Mouse (Mus musculus): ENCODE measurements around the gene Tmem41b. TPM values are rescaled to one million over a fixed set of nuclear protein-coding genes. Genes with fewer than 3 reads are reported as not detected.
"Not testable (repeated sequence)": the region's sequence is repeated elsewhere in the genome, so short reads cannot be mapped to it uniquely, and the experiment has no call there.

Gene Tmem41b
- total RNA-seq, 2 experiments from 2014 or later: 53.1 to 55.0 TPM

DNA sequence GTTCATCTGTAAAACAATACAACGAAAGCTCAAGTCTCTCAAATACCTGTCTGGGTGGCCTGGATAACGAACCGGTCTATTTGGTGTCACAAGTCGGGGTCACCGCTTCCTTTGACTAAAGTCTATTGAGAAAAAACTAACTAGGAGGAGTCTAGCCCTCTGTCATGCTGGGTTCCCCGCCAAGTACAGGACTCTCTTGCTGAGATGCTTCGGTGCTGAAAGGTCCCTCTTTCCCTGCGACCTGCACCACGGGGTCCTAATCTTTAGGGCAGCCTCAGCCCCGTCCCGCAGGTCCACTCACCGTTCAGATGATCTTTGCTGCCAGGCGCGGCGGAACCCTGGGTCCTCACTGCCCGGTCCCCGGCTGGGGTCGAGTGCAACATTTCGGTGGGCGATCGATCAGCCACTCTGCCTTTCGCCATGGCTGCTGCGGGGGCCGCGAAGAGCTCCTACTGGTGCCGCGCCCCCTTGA, 1.0 kb downstream of the Tmem41b start:
- intact Hi-C loops (cut with DNase I): no loop called here
- DNase-seq (ENCODE audit: extremely low spot score in 1 of 2, low spot score in 2 of 2): no peak

DNA sequence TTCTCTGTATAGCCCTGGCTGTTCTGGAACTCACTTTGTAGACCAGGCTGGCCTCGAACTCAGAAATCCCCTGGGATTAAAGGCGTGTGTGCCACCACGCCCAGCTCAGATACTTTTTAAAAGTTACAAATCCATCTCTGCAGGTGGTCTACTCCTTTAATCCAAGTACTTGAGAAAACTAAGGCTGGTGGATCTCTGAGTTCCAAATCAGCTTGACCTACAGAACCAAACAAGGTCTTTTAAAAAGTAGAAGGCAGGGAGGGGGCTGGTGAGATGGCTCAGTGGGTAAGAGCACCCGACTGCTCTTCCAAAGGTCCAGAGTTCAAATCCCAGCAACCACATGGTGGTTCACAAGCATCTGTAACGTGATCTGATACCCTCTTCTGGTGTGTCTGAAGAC, 2.1 kb downstream of the Tmem41b start:
- intact Hi-C loops (cut with DNase I); DNase-seq (ENCODE audit: extremely low spot score in 1 of 2, low spot score in 2 of 2): not testable (repeated sequence)

DNA sequence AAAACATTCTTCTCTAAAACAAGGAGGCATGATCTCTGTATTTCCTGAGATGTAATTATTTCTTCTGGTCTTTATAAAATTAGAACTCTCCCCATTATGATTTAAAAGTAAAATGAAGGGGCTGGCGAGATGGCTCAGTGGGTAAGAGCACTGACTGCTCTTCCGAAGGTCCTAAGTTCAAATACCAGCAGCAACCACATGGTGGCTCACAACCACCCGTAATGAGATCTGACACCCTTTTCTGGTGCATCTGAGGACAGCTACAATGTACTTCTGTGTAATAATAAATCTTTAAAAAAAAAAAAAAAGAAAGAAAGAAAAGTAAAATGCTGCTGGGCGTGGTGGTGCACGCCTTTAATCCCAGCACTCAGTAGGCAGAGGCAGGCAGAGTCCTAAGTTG, 9.6 kb downstream of the Tmem41b start:
- intact Hi-C loops (cut with DNase I): loop anchor here (5.0 kb wide), 1 partner anchor 65 kb away; no protein-coding TSS in a partner anchor
- DNase-seq (ENCODE audit: extremely low spot score in 1 of 2, low spot score in 2 of 2): peak in 1 of 2 experiments; percentile 30

DNA sequence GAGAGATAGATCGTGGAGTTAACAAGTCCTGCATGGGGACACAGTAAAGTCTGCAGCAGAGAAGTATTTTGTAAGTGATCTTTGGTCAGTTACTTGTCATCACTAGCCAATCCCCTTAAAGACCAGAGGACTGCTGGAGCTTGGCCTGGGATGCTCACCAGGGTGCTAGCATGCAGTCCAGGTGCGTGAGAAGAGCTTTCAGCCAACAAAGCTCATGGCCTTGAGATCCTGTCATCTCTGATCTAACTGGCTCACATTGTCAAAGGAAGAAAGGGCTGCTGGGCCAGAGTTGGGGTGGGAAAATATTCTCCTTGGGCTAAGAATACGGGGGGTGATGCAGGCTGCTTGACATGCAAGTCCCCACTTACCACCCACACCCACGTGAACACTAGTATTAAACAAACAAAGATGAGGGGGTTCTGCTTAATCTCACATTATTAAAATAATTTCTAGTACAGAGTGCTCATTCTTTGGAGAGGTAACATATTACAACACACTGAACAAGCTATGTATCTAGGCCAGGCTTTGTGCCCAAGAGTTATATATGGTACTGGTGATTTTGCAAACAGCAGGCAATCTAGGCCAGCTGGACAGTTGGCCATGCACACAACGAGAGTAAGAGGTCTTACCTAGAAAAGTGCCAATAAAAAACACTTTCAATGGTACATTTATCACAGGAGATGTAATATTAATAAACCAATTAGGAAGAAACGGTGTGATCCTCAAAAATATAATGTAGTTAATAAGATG, 10.6 kb downstream of the Tmem41b start:
- intact Hi-C loops (cut with DNase I): loop anchor here (5.0 kb wide), 1 partner anchor 66 kb away; no protein-coding TSS in a partner anchor
- no peak for DNase-seq (ENCODE audit: extremely low spot score in 1 of 2, low spot score in 2 of 2)

DNA sequence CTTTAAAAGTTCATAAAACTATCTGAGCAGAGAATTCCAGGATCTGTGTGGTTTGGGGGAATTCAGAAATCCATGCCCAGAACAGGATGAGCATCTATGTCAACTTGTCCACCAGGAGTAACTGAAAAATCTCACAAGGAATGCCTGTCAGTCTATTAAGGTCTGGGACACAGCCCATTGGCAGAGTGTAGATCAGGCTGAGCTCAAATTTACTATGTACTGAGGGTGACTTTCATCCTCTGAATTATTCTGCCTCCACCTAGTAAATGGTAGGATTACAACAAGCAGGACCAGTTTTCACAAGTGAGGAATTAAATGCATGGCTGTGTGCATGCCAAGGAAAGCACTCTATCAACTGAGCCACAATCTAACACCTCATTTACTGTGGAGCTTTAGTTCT, 17.2 kb downstream of the Tmem41b start:
- intact Hi-C loops (cut with DNase I): no loop called here
- no peak for DNase-seq (ENCODE audit: extremely low spot score in 1 of 2, low spot score in 2 of 2)

DNA sequence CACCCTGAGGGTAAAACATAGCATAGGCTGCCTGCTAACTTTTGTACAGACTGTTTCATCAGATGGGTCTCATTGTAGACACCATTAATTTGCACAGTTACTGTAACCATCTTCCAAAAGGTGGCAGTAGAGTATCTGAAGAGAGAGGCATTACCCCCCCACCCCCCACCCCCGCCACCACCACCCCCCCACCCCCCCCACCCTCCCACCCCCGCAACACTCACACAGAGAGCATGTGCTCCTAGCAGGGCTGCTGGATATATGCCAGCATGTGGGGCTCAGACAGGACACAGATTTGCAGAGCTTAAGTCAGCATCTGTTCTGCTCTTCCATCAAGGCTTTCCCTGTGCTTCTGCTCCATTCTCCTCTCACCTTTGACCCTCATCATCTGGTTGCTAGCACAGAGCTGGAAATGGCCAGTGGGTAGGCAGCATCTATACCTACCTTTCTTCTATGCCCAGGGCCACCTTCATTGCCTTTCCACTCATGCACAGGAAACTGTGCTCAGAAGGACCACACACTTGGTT, 17.7 kb downstream of the Tmem41b start:
- intact Hi-C loops (cut with DNase I): no loop called here
- DNase-seq (ENCODE audit: extremely low spot score in 1 of 2, low spot score in 2 of 2): peak; percentile 52 to 87

DNA sequence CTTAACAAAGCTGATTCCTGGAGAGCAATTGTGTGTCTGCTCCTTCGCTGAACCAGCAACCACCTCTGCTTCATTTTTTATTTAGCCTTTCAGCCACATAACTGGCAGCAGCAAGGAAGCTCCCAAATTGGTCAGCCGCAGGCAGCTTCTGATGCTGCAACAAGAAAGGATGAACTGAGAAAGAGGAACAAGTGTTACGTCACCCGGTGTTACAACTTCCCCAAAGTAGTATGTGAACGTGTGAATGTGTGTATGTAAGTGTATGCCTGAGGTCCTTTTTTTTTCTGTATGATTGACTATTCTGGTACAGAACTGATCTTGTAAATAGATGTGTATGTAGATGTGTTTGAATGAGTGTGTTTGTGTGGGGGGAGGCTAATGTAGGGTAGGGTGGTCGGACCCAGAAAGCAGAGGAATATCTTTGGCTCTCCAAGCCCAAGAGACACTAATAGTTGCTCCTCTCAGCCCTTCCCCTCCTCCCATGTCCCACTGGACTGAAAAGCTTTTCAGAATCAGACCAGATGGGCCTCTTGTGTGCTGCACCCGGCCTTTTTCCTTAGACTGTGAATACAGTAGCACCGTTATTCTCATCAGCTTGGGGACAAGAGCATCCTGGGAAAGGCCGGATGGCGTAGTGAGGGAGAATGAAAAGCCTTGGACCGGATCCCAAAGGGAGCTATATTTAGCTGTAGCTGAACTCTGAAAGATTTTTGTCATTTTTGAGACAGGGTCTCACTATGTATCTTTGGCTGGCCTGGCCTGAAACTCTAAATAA, 18.7 kb downstream of the Tmem41b start:
- DNase-seq (ENCODE audit: extremely low spot score in 1 of 2, low spot score in 2 of 2): peak; percentile 59 to 65
- intact Hi-C loops (cut with DNase I): no loop called here

DNA sequence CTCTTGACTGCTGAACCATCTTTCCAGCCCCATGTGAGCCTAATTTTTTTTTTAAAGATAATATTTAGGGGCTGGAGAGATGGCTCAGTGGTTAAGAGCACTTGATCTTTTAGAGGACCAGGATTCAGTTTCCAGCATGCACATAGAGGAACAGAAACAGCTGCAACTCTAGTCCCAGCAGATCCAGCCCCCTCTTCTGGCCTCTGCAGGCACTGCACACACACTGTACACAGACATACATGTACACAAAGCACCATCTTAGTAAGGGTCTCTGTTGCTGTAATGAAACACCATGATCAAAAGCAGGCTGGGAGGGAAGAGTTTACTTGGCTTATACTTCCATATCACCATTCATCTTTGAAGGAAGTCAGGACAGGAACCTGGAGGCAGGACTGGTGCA, 21.1 kb downstream of the Tmem41b start:
- no peak for DNase-seq (ENCODE audit: extremely low spot score in 1 of 2, low spot score in 2 of 2)
- intact Hi-C loops (cut with DNase I): no loop called here

DNA sequence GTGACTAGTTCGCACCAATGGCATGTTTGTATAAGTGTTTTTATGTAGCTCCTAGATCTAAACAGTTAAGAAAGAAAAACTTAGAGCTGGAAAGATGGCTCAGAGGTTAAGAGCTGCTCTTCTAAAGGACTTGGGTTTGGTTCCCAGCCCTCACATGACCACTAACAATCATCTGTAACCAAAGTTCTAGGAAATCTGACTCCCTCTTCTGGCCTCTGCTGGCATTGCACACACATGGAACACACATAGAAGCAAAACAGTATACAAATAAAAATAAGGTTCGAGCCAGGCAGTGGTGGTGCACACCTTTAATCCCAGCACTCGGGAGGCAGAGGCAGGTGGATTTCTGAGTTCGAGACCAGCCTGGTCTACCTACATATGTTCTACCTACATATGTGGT, 23.0 kb downstream of the Tmem41b start:
- intact Hi-C loops (cut with DNase I): no loop called here
- DNase-seq (ENCODE audit: extremely low spot score in 1 of 2, low spot score in 2 of 2): no peak

DNA sequence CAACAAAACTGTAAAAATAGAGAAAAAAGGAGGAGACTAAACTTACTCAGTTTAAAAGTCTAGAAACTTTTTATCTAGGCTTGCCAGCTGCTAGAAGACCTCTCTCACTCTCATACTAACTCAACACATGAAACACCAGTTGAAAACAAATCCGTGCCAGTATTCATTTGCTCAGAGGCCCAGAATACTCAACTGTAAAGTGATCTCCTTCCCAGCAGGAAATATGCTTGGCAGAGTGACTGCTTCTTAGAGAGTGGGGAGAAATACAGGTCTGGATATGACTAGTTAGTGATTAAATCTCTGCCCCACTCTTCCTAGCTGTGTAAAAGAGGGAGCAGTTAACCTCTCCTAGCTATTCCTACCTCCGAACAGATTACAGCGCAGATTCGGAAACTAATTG, 24.1 kb downstream of the Tmem41b start:
- intact Hi-C loops (cut with DNase I): no loop called here
- DNase-seq (ENCODE audit: extremely low spot score in 1 of 2, low spot score in 2 of 2): no peak

DNA sequence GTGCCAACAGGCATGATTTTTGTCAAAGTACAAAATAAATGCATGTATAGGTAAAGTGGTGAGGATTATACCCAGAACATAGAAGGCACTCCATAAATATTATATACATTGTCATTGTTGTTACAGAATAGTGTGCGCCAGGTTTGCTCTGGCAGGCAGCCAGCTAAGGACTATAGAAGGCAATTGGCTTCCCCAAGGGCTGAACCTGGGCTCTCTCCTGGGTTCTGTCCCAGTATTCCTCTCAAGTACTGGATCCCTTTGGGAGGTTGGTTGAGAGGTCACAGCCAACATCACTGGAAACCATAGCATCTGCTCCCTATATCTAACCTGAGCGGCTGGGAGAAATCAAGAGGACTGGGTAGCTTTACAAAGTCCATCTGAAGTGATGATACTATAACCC, 25.2 kb downstream of the Tmem41b start:
- DNase-seq (ENCODE audit: extremely low spot score in 1 of 2, low spot score in 2 of 2): peak in 1 of 2 experiments; percentile 34

DNA sequence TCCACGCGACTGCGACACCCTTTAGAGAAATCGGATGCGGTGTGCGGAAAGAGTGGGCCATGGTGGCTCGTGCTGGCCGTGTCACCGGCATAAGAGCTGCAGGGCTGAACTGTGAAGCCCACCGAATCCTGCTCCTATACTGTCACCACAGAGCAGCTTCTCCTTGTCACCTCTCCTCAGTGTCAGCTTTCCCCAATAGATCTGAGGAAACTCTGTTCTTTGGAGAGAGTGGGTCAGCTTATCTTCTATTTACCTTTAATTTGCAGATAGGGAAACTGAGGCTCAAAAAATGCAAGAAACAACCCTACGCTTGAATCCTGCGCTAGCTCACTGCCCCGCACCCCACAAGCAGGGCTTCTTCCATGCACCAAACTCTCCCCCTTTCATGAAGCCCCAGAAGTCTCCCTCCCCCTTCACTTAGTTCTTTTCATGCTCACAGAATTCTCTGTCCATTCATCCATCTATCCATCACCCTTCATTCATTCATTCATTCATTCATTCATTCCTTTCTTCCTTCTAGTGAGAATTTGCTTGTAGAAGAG, 26.0 kb downstream of the Tmem41b start:
- DNase-seq (ENCODE audit: extremely low spot score in 1 of 2, low spot score in 2 of 2): no peak
- intact Hi-C loops (cut with DNase I): no loop called here

More for the DNA sequence above, 25.2 kb downstream of the Tmem41b start:
- intact Hi-C loops (cut with DNase I): no loop called here

DNA sequence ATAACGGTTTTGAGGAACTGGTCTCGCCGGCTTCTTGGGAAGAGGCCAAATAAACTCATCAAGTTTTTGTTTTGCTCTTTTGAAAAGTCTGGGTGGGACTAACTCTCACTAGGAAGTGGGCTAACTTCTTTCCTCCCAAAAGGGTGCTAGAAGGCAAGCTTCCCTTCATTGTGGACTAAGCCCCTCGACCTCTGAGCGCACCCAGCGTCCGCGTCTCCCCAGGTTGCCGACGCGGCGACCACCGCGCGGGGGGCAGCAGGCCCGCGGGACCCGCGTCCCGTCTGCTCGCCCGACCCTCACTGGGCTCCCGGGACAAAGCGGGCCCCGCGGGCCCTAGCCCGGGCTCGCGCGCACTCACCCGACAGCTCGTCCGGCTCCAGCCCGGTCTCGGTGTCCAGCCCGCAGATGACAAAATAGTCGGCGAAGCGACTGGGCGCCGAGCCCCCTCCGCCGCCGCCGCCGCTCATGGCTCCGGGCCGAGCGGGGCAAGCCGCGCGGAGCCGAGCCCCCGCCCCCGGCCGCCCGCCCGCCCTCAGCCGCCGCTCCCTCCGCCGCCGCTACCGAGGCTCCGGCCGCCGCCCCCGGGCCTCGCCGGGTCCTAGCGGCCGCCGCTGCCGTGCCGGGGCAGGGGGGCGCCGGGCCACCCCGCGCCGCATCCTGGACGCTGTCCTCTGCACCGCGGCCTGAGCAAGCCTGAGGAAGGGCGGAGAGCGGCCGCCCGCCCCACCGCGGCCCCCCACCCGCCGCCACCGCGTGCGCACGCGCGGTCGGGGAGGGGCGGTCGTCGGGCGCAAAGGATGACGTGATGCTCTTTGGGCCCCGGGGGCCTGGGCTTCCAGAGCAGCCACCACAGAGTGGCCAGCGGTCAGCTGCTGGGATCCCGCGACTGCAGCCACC, 26.8 kb downstream of the Tmem41b start, which contains the start of gene Dennd5a:
TSS of gene Dennd5a (minus strand) at position 755 of the 897 bp plus-strand sequence.
- intact Hi-C loops (cut with DNase I): no loop called here
- DNase-seq (ENCODE audit: extremely low spot score in 1 of 2, low spot score in 2 of 2): peak; percentile 66 to 90

DNA sequence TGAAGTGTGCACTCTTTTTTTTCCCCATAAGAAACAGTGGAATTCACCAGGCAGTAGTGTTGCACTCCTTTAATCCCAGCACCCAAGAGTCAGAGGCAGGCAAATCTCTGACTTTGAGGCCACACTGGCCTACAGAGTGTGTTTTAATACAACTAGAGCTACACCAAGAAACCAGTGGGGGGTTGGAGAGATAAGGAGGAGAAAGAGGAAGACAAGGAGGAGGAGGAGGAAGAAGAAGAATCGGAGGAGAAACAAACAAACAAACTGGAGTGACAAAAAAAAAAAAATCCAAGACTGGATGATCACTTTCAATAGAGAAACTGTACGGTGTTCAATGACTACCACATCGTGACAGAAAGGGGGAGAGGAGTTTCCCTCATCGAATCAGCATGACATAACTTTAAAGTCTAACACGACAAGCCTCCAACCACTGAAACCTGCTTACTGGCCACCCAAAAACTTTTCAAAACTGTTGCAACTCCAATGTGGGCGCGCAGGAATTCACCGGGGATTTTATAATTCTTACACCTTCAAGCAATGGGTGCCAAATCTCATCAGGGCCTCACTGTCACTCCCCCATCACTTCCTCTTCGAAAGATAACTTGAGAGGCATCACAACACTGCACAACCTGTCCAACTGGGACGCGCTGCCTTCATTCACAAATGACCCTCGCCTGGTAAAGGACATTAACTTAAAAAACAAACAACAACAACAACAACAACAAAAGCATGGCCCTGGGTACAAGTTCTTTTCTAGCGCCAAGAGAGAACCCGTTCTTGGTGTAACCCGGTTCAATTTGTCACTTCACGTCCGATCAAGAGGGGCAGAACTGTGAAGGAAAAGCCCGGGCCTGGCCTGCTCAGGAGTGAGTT, 27.6 kb downstream of the Tmem41b start:
- DNase-seq (ENCODE audit: extremely low spot score in 1 of 2, low spot score in 2 of 2): peak in 1 of 2 experiments; percentile 18
- intact Hi-C loops (cut with DNase I): no loop called here

DNA sequence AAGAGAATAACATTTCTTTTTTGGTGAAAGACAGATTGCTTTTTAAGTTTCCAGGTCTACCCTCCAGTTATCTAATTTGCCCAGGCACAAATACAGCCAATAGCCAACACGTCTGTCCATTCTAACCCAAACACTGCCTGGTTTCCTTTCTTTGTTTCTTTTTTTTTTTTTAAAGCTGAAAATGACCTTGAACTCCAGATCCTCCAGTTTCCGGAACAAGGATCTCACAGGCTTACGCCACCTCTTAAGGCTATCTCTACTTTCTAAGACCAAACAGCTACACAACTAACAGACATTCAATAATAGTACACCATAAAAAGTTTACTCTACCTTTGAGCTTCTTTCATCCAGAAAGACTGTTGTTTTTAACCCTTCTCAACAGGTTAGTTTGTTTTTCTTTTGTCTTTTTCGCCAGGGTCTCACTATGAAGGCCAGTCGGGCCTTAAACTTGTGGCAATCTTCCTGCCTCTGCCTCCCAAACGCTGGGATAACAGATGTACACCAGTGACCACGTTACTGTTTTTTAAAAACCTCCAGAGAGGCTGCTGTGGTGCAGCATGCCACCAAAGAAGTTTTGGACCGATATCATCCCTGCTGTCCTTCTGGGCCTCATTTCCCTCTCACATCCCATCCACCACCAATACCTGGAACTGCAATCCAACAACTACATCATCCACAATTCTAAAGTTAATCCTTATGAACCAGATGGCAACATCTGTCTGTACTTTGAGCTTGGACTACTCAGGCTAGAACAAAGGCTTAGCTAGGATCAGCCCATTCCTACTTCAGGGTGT, 28.5 kb downstream of the Tmem41b start:
- intact Hi-C loops (cut with DNase I): no loop called here
- DNase-seq (ENCODE audit: extremely low spot score in 1 of 2, low spot score in 2 of 2): no peak

DNA sequence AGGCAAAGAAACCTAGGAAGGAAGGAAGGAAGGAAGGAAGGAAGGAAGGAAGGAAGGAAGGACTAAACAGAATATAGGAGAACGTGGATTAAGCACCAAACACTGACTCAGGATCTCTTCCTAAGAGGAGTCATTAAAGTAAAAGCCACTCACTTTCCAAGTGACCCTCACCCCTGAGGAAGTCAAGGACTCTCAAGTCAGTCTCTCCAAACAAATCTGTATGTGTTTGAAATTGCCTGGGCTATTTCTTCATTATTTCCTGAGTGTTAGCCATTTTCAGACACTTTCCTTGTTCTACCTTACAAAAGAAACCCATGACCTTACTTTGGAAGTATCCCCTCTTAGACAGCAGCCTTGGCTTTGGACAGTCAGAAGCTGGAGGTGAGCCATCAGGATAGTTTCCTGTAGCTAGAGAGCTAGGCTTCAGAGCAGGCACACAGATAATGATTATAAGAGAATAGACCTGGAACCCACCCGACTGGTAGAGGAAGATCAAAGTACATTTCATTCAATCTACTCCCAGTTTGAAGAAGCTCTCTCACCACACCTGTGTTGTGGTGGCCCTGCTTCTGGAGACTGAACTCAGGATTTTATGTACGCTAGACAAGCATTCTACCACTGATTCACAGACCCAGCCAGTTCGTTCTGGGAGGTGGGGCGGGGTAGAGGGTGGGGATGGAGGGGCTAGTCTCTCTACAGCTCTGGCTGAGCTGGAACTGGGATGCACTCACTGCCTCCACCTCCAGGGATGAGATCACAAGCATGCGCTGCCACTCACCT, 31.9 kb downstream of the Tmem41b start:
- no peak for DNase-seq (ENCODE audit: extremely low spot score in 1 of 2, low spot score in 2 of 2)
- intact Hi-C loops (cut with DNase I): no loop called here

Data from left cerebral cortex, postnatal 10 days (tissue).